Mouse (Mus musculus) urinary bladder, adult 2 months (tissue): ENCODE measurements around the gene Mfsd8. TPM values are rescaled to one million over a fixed set of nuclear protein-coding genes. Genes with fewer than 3 reads are reported as not detected.
A peak's percentile ranks its signal among the peaks of the same experiment; 100 is the strongest.
"Not testable (repeated sequence)": the region's sequence is repeated elsewhere in the genome, so short reads cannot be mapped to it uniquely, and the experiment has no call there.

Experiments used
- DNase-seq: peaks from one replicate; pipeline ENCODE4 v3.0.0; 2022; ENCODE audit warnings: low spot score
- polyA plus RNA-seq: library from polyadenylated mRNA; depleted of rRNA; stranded (reverse); fragments of >200 nt; gene quantifications from 2 replicates; pipeline ENCODE4 v1.2.3, GENCODE M21; 2012; rRNA removed

Gene Mfsd8
- polyA plus RNA-seq = 9.3 and 9.8 TPM in 2 replicates

- peak; percentile 82 for DNase-seq
Measured at GRCm38 (mm10) chr3:40846473-40846956, at the start of gene Mfsd8. Mfsd8 (minus strand) TSS chr3:40846886.

- DNase-seq = peak; percentile 22
Measured at GRCm38 (mm10) chr3:40894336-40894735, 47.6 kb upstream of the Mfsd8 start.

GRCm38 (mm10) chr3:40893816-40894258 is 47.2 kb upstream of the Mfsd8 start:
- peak; percentile 93 for DNase-seq

- not testable (repeated sequence) for DNase-seq
Measured at GRCm38 (mm10) chr3:40853123-40853738, 6.5 kb upstream of the Mfsd8 start.

GRCm38 (mm10) chr3:40847936-40848335 is 1.2 kb upstream of the Mfsd8 start:
- not testable (repeated sequence) for DNase-seq

GRCm38 (mm10) chr3:40847018-40847417 is 332 bp upstream of the Mfsd8 start:
- peak; percentile 44 for DNase-seq

GRCm38 (mm10) chr3:40846957-40847017 is 101 bp upstream of the Mfsd8 start, which contains the start of gene Abhd18:
Abhd18 (plus strand) TSS chr3:40846970.
- not testable (repeated sequence) for DNase-seq

GRCm38 (mm10) chr3:40845521-40845920 is 1.2 kb downstream of the Mfsd8 start:
- DNase-seq = not testable (repeated sequence)

- DNase-seq = no peak
Measured at GRCm38 (mm10) chr3:40813275-40813674, 33.4 kb downstream of the Mfsd8 start.

GRCm38 (mm10) chr3:40809894-40810293 is 36.8 kb downstream of the Mfsd8 start:
- DNase-seq = no peak

GRCm38 (mm10) chr3:40808686-40809085 is 38.0 kb downstream of the Mfsd8 start:
- DNase-seq = no peak

GRCm38 (mm10) chr3:40806871-40807270 is 39.8 kb downstream of the Mfsd8 start:
- DNase-seq = no peak

- no peak for DNase-seq
Measured at GRCm38 (mm10) chr3:40800373-40800823, 46.3 kb downstream of the Mfsd8 start.

- peak; percentile 85 for DNase-seq
Measured at GRCm38 (mm10) chr3:40799530-40800372, 46.9 kb downstream of the Mfsd8 start, which contains the start of gene Plk4. Plk4 (plus strand) TSS chr3:40800019.

- no peak for DNase-seq
Measured at GRCm38 (mm10) chr3:40798500-40798899, 48.2 kb downstream of the Mfsd8 start.

- no peak for DNase-seq
Measured at GRCm38 (mm10) chr3:40798054-40798453, 48.6 kb downstream of the Mfsd8 start.

- no peak for DNase-seq
Measured at GRCm38 (mm10) chr3:40793783-40794182, 52.9 kb downstream of the Mfsd8 start.

Other genes starting within 250 kb of the Mfsd8 start
- 0.07 and 0.11 TPM in 2 replicates for gene Slc25a31, start 138.0 kb downstream of the Mfsd8 start, polyA plus RNA-seq
- gene Hspa4l, start 102.4 kb downstream of the Mfsd8 start, polyA plus RNA-seq = 7.1 and 9.9 TPM in 2 replicates
- gene Plk4, start 46.9 kb downstream of the Mfsd8 start, polyA plus RNA-seq = 3.0 and 3.2 TPM in 2 replicates
- 5.1 and 5.5 TPM in 2 replicates for gene Abhd18, start 84 bp upstream of the Mfsd8 start, polyA plus RNA-seq
- gene 1700034I23Rik, start 55.7 kb upstream of the Mfsd8 start, polyA plus RNA-seq = 0.06 and 0.15 TPM in 2 replicates
- gene Larp1b, start 102.9 kb upstream of the Mfsd8 start, polyA plus RNA-seq = 25.2 and 25.7 TPM in 2 replicates
- gene Pgrmc2, start 236.2 kb upstream of the Mfsd8 start, polyA plus RNA-seq = 31.8 and 38.2 TPM in 2 replicates